Mouse (Mus musculus) left cerebral cortex, adult 11 months (tissue): ENCODE data around the gene Tsga13.

Experiments
- DNase-seq: peaks from one replicate; pipeline ENCODE4 v3.0.0; 2022; ENCODE audit warnings: low spot score

Tsga13 gene

GRCm38 (mm10) chr6:30855956-30856355 is 59.4 kb downstream of the Tsga13 start:
- no peak for DNase-seq

DNA sequence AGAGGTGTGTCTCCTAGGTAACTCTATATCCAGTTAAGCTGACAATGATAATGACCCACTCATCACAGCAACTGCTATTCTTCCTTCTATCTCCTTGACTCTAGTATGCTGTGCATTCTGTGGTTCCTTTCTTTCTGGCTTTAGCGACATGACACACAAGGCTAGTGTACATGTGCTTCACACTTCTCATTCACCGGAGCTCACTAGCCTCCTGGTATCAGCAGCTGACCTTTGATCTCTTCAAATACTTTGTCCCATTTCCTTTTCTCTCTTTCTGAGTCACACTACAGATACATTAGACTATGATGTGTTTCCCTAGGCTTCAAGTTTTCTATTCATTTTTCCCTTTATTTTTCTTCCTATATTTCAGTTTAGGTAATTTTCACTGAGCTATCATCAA is 60.2 kb downstream of the Tsga13 start:
- no peak for DNase-seq

DNA sequence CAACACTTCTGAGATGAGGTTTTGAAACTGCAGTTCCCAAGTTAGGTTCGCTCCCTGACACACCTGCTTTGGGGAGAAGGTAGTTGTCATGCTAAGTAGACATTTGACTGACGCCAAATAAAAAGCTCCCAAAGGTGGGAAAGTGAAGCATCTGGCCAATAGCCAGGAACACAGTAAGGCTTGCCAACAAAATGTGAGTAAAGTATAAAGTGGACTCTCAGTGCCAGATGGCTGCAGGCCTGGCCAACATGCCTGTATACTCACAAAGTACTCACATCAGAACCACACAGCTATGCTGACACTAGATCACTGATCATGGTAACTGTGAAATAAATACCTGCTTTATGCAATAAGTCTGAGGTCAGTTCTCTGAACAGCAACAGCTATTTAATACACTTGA is 65.6 kb downstream of the Tsga13 start:
- DNase-seq = no peak
